Mouse (Mus musculus) spleen, postnatal 0 days (tissue): Measurements from ENCODE around the gene Trmt10a. TPM values are rescaled to one million over a fixed set of nuclear protein-coding genes. Genes with fewer than 3 reads are reported as not detected.

ENCODE experiments used
- polyA plus RNA-seq: library from polyadenylated mRNA; unstranded; fragments of >200 nt; fragmentation: Nextera tagmentation; extraction: Ambion mirVana; gene quantifications from 2 replicates; pipeline ENCODE4 v1.2.1, GENCODE M21; 2015

Gene Trmt10a
- 6.3 and 7.0 TPM in 2 replicates for polyA plus RNA-seq

DNA sequence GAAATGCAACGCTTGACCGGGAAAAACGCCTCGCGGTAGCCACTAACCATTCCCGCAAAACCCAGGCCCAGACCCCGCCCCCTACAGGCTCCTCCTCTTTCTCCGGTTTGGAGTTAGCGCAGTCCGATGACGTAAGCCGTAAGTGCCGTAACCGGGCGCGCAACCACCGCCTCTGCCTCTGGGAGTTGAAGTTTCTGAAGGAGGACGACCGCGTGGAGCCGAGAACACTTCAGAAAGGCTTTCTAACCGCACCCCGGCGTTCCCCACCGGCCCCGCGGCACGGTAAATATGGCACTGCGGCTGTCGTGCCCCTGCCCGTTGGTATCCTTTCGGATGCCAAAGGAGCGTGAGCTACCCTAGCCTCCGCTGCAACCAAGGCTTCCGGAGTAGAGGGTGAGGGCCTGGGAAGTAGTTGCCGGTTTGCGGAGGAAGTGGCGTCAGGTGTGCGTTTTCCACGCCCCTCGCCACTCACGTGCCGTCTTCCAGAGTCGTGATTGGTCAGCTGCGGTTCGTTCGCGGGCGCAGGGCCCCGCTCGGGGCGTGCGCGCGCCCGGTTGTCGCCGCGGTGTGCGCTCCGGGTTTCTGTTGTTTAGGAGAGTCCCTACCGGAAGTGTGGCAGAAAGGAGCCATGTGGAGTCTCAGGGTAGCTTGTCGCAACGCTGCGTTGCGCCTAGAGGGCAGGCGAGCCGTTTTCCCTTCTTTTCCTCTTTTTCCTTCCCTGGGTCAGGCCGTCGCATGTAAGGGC lies at the start of gene Trmt10a:
TSS of gene Trmt10a (plus strand) at position 134 of the 745 bp plus-strand sequence.

GRCm38 (mm10) chr3:138144642-138145171 lies 1.5 kb downstream of the Trmt10a start, which contains the start of gene Mttp:
Gene Mttp (minus strand): TSS chr3:138144968.

DNA sequence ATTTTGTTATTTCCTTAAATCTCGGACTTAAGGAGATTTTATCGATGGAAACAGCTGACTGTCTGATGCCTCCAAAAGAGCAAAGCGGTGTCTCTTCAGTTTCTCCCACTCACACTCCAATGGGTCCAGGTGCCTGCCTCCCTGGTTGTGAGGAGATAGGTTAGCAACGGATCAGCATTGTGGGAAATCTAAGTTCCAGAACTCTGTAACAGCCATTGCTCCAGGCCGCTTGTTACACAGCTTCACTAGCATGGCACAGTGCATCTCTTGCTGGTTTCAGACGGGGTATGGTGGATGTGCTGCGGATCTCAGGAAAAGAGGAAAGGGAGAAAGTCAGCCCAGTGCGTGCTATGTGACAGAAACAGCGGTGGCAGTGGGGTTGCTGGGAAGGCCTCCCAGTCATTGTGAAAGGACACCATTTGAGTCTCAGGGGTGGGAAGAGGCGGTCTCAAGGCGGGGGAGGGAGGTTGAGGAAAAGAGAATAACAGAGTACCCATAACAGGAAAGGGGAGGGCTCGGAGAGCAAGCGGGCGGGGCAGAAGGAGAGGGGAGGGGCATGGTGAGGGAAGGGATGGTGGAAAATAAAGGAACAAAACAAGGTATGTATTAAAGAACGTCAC lies 50.5 kb downstream of the Trmt10a start, which contains the start of gene 4930579F01Rik:
TSS of gene 4930579F01Rik (minus strand) at position 143 of the 620 bp plus-strand sequence.

Other genes starting within 250 kb of the Trmt10a start
- gene Lamtor3, start 224.9 kb upstream of the Trmt10a start, polyA plus RNA-seq = 69.5 and 76.4 TPM in 2 replicates
- gene Dapp1, start 161.9 kb upstream of the Trmt10a start, polyA plus RNA-seq = 24.1 and 28.9 TPM in 2 replicates
- gene 1110002E22Rik, start 78.4 kb upstream of the Trmt10a start, polyA plus RNA-seq = 0.28 and 0.36 TPM in 2 replicates
- gene Gm5105, start 76.1 kb upstream of the Trmt10a start, polyA plus RNA-seq = 0.07 and 0.24 TPM in 2 replicates
- gene Mttp, start 1.5 kb downstream of the Trmt10a start, polyA plus RNA-seq = 5.7 and 5.9 TPM in 2 replicates
- gene 4930579F01Rik, start 50.4 kb downstream of the Trmt10a start, polyA plus RNA-seq = not detected in 2 replicates
- gene Adh7, start 74.3 kb downstream of the Trmt10a start, polyA plus RNA-seq = 0.10 TPM in 1 of 2 replicates, not detected in the other
- gene Adh1, start 117.5 kb downstream of the Trmt10a start, polyA plus RNA-seq = 3.0 and 4.3 TPM in 2 replicates
- not detected in 2 replicates for gene Adh6a, start 169.8 kb downstream of the Trmt10a start, polyA plus RNA-seq
- not detected in 2 replicates for gene Adh6b, start 198.3 kb downstream of the Trmt10a start, polyA plus RNA-seq